Mouse (Mus musculus) v-Abl transformed pro-B cells (cell line): Measurements from ENCODE around the gene Baiap2l1.
"Not testable (repeated sequence)": the region's sequence is repeated elsewhere in the genome, so short reads cannot be mapped to it uniquely, and the experiment has no call there.

Source experiments
- in situ Hi-C, 2 experiments: fragments of 400-800 bp; cut with MboI; formaldehyde crosslinking; loops; one replicate each; pipeline ENCODE4 v1.15.1; 2025; ENCODE audit not compliant: unreplicated experiment in 2 of 2

Gene Baiap2l1

GRCm38 (mm10) chr5:144352250-144353047 is 5.5 kb downstream of the Baiap2l1 start:
- in situ Hi-C loops, result no loop called here

DNA sequence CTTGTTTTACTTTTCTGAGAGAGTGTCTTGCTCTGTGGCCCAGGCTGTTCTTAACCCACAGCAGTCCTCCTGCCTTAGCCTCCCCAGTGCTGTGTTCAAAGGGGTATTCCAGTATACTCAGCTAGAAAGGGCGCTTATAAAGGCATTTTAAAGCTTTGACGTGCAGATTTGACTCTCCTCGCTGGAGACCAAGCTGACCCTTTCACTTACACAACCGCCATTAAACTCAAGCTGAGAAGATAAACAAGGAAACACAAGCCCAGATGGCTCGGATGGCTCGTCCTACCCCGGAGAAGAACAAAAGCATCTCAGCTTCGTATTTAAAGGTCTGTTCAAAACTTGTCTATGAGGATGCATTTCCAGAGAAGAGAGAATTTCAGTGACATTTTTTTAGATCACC is 6.7 kb downstream of the Baiap2l1 start:
- in situ Hi-C loops, result no loop called here

GRCm38 (mm10) chr5:144344592-144344991 is 13.3 kb downstream of the Baiap2l1 start:
- in situ Hi-C loops, result no loop called here

- in situ Hi-C loops, result no loop called here
These were observed 16.8 kb downstream of the Baiap2l1 start for GRCm38 (mm10) chr5:144341085-144341484.

GRCm38 (mm10) chr5:144338787-144339186 is 19.1 kb downstream of the Baiap2l1 start:
- in situ Hi-C loops, result no loop called here

DNA sequence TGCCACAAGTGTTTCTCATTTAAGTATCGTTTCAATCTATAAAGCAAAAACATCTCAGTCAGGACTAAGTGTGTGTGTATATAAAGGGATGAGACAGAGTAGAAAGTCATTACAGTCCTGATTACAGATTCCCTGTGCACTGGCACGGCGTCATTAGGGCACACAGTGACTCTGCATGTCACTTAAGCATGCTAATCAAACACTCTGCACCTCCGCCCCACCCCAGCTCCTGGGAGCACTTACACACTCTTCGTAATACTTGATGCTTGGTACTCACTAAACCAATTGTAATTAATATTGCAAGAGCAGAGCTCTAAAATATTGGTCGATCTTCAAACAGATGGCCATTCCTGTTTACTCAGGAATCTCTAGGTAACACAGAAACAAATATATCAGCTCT is 22.6 kb downstream of the Baiap2l1 start:
- in situ Hi-C loops, result not testable (repeated sequence)

GRCm38 (mm10) chr5:144334010-144334409 is 23.9 kb downstream of the Baiap2l1 start:
- in situ Hi-C loops, result no loop called here

GRCm38 (mm10) chr5:144322717-144323116 is 35.2 kb downstream of the Baiap2l1 start:
- in situ Hi-C loops, result no loop called here

DNA sequence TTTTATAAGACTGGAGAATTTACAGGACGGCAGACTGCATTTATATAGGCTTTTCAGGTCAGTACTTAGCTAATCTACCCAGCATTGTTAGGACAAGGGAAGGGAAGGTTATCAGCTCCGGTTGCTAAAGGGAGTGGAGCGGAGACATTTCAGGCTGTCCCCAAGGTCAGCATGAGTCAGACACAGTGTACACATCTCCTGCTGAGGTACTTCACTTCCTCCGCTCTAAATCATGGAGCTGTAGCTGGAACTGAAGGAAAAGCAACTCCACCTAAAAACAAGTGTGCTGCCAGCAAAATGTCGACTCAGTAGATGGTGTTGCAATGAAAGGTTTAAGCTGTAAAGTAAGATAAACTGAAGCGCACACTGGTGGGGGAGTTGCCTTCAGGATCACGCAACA is 36.2 kb downstream of the Baiap2l1 start:
- in situ Hi-C loops, result no loop called here

- in situ Hi-C loops, result no loop called here
These were observed 39.6 kb downstream of the Baiap2l1 start for GRCm38 (mm10) chr5:144318286-144318685.

- in situ Hi-C loops, result no loop called here
These were observed 40.5 kb downstream of the Baiap2l1 start for GRCm38 (mm10) chr5:144317426-144317825.

GRCm38 (mm10) chr5:144316442-144316841 is 41.5 kb downstream of the Baiap2l1 start:
- in situ Hi-C loops, result no loop called here

- in situ Hi-C loops, result no loop called here
These were observed 43.0 kb downstream of the Baiap2l1 start for GRCm38 (mm10) chr5:144314731-144315494.

DNA sequence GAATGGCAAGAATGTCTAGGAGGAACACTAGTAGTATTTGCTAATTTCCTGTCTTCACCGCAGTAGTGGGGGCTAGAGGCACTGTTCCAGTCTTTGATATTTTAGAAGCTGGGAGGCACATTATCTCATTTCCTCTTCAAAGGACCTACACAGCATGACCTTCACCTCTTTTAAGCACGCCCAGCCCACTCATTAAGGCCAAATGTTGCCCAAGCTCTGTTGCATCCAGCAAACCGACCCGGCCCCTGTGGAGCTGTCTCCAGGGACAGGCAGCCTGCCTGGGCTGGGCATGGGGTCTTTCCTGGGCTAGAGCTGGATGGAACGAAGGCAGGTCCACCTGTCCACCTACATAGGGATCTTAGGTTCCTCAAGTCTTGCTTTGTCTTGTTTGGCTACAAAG is 44.6 kb downstream of the Baiap2l1 start:
- in situ Hi-C loops, result no loop called here

DNA sequence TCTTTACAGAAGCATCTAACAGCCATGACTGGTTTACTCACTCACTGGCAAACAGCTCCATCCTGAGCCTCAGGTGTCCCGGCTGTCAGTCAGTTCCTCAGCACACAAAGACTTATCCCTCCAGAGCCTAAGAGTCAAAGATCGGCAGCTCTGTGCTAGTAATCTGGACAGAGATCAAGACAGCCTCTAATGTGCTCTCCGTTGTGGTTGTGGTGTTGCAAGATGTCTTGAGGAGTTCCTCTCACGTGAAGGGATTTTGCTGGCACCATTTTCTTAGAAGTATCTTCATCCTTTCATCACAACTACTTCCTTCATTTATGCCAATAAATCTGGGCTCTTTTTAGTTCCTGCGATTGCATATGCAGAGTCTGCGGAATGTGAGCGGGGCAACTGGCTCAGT is 45.7 kb downstream of the Baiap2l1 start:
- in situ Hi-C loops, result no loop called here

- in situ Hi-C loops, result no loop called here
These were observed 49.0 kb downstream of the Baiap2l1 start for GRCm38 (mm10) chr5:144308929-144309328.

- in situ Hi-C loops, result no loop called here
These were observed 54.8 kb downstream of the Baiap2l1 start for GRCm38 (mm10) chr5:144303071-144303470.

DNA sequence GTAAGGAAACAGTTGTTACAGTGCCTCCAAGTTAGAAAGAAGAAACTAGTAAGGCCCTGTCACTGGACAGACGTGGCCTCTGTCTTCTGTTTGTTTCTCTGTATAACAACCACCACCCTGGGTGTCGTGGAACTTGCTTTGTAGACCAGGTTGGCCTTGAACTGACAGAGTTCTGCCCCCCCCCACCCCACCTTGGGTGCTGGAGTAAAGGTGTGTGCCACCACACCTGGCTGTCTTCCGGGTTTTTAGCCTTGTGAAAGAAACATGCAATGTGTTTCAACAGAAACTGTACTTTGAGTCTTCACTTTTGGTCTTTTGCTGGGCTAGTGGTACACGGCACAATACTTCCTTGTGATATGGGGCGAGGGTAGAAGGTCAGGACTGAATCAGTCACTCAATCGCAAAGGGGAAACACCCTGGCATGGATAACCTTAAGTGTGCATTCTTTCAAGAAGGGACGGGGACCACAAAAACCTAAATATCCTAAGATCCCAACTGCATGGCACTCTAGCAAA is 61.8 kb downstream of the Baiap2l1 start:
- in situ Hi-C loops, result no loop called here

- in situ Hi-C loops, result no loop called here
These were observed 62.6 kb downstream of the Baiap2l1 start for GRCm38 (mm10) chr5:144295357-144295756.

- in situ Hi-C loops, result no loop called here
These were observed 63.0 kb downstream of the Baiap2l1 start for GRCm38 (mm10) chr5:144294908-144295307.

- in situ Hi-C loops, result no loop called here
These were observed 68.0 kb downstream of the Baiap2l1 start for GRCm38 (mm10) chr5:144289769-144290440.
